Mouse (Mus musculus) hindbrain, embryonic 13.5 days (tissue): ENCODE data around the gene Psmg3. TPM values are rescaled to one million over a fixed set of nuclear protein-coding genes. Genes with fewer than 3 reads are reported as not detected.

ENCODE experiments used
- ATAC-seq: fragments of 200-750 bp; cut with Nextera tagmentation; 2 replicates; pipeline ENCODE4 v1.8.0; 2017; ENCODE audit warnings: moderate TSS enrichment; ENCODE audit not compliant: low FRiP score
- H3K27ac ChIP-seq: fragments of 300-500 bp; sonication (generic); 2 replicates; pipeline ENCODE4 v1.5.1; 2015; ENCODE audit warnings: inconsistent platforms, mild to moderate bottlenecking, moderate library complexity
- H3K27me3 ChIP-seq: fragments of 300-500 bp; sonication (generic); 2 replicates; pipeline ENCODE4 v1.6.1; 2015; ENCODE audit warnings: mild to moderate bottlenecking, inconsistent platforms
- H3K36me3 ChIP-seq: fragments of 300-500 bp; sonication (generic); 2 replicates; pipeline ENCODE4 v1.6.1; 2015; ENCODE audit warnings: mild to moderate bottlenecking, inconsistent platforms
- H3K4me1 ChIP-seq: fragments of 300-500 bp; sonication (generic); replicated peaks from 2 replicates; pipeline ENCODE4 v1.6.1; 2015; ENCODE audit warnings: inconsistent platforms
- H3K4me2 ChIP-seq: fragments of 300-500 bp; sonication (generic); 2 replicates; pipeline ENCODE4 v1.6.1; 2015; ENCODE audit warnings: inconsistent platforms, mild to moderate bottlenecking, moderate library complexity
- H3K4me3 ChIP-seq: fragments of 300-500 bp; sonication (generic); 2 replicates; pipeline ENCODE4 v1.5.1; 2015; ENCODE audit warnings: mild to moderate bottlenecking, inconsistent platforms
- H3K9ac ChIP-seq: fragments of 300-500 bp; sonication (generic); 2 replicates; pipeline ENCODE4 v1.6.1; 2015; ENCODE audit warnings: mild to moderate bottlenecking, inconsistent platforms
- H3K9me3 ChIP-seq: fragments of 300-500 bp; sonication (generic); 2 replicates; pipeline ENCODE4 v1.6.1; 2016; ENCODE audit warnings: inconsistent platforms
- WGBS: fragments of 180-500 bp; shearing (Covaris S2); methylation state at CpG from one replicate; pipeline ENCODE4 v1.1.7; 2015; 5-methylcytosine and 5-hydroxymethylcytosine counted together
- polyA plus RNA-seq: library from polyadenylated mRNA; unstranded; fragments of >200 nt; fragmentation: Nextera tagmentation; extraction: Ambion mirVana; gene quantifications from 2 replicates; pipeline ENCODE4 v1.2.1, GENCODE M21; 2015

Gene Psmg3
- polyA plus RNA-seq, 1 experiment from 2014 or later = 78.7 TPM

DNA sequence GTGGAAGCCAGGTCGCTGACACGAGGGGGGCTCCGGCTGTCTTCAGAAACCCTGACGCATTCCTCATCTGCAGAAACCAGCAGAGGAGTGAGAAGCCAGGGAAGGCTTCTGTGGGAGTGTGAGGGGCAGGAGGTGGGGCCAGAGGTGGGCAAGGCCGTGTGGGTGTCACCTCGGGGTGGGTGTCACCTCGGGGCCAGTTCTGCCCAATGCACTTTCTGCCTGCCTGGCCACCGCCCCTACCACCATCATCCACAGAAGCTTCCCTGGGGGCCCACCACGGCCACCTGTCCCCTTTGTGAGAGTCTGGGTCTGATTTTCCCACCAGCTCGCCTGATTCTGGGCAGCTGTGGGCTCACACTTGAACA, 13.6 kb downstream of the Psmg3 start:
- no peak overlapping the region for H3K4me3 ChIP-seq
- H3K27ac ChIP-seq = no peak overlapping the region
- peaks cover 47% of the 10 kb centered on the region for H3K27me3 ChIP-seq
- WGBS = 50% methylated on average over 10 of the region's 10 CpGs
- H3K9me3 ChIP-seq = no peaks in the 10 kb centered on the region
- no peak for ATAC-seq
- no peaks in the 10 kb centered on the region for H3K36me3 ChIP-seq
- 0 out of 2 replicates have a peak, but pooled peaks cover 4% of the 10 kb centered on the region for H3K4me1 ChIP-seq
- H3K4me2 ChIP-seq = no peak overlapping the region
- H3K9ac ChIP-seq = no peak overlapping the region

DNA sequence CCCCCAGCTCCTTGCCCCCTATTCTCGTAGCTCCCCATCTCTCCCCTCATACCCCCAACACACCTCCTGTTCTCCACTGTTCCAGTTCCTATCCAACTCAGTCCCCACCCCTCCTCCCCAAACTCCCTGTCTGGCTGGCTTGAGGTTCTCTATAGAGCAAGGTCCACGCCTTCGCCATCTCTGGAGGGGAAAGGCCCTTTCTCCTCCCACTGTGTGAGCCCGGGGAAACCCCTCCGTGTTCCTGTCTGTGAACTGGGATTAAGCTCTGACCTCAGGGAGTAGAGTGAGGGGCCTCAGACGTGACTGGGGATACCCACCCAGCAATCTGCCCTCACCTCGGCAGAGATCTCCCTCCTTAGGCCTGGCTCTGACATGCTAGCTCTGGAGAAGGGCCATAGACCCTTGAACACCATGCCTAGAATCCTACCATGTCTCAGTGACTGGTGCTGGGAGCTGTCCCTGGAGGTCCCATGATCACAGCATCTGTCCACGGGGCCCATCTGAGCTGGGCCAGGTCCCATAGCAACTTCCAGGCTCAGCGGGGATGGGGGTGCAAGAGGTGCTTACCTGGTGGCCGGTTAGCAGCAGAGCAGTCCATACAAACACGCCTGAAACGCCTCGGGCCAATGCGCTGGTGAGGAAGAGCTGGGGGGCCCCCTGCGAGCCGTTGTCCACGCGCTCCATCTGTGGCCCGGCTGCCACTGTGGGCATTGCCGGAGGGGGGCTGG, 14.1 kb downstream of the Psmg3 start:
- WGBS = 76% methylated on average over 20 of the region's 20 CpGs
- Histone ChIP-seq H3K4me1 (0 out of 2 replicates have a peak, but pooled peaks cover 4% of the 10 kb centered on the region), H3K9ac (no peak overlapping the region)

DNA sequence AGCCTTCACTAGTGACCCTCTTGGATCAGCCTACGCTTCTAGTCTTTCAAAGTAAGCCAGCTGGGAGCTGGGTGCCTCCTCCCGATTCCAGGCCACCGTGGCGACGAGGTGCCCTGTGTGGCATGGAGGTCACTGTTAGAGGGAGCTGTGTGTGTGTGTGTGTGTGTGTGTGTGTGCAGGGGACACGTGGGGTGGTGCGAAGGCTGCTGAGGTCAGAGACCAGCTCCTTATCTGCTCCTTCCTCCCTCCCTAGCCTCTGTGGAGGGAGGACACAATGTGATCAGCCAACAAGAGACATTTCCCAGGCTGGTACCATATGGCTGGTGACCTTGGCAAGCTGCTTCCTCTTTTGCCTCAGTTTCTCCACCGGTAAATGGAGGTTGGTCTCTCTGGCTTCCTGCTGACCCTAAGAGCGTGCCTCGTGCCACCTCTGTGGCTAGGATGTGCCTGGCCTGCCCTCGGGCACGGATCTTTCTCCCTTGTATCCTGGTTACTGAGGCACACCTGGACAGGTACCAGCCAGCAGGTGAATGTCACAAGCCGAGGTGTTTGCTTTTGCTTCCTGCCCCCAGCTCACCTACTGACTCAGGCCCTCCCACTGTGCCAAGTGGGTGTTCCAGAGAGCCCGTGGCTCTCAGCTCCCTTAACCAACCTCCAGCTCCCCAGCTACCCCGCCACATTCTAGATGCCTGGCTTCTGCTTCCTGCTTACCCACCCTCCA, 14.8 kb downstream of the Psmg3 start:
- Histone ChIP-seq H3K4me3 (no peak overlapping the region), H3K9me3 (no peaks in the 10 kb centered on the region), H3K4me2 (no peak overlapping the region), H3K9ac (no peak overlapping the region), H3K4me1 (0 out of 2 replicates have a peak, but pooled peaks cover 4% of the 10 kb centered on the region), H3K27ac (no peak overlapping the region), H3K36me3 (no peaks in the 10 kb centered on the region), H3K27me3 (peaks cover 51% of the 10 kb centered on the region)
- WGBS = 85% methylated on average over 15 of the region's 15 CpGs
- no peak for ATAC-seq

More for the DNA sequence above, 14.1 kb downstream of the Psmg3 start:
- Histone ChIP-seq H3K4me2 (no peak overlapping the region), H3K27me3 (peaks cover 51% of the 10 kb centered on the region), H3K27ac (no peak overlapping the region), H3K4me3 (no peak overlapping the region), H3K9me3 (no peaks in the 10 kb centered on the region), H3K36me3 (no peaks in the 10 kb centered on the region)
- ATAC-seq = no peak

DNA sequence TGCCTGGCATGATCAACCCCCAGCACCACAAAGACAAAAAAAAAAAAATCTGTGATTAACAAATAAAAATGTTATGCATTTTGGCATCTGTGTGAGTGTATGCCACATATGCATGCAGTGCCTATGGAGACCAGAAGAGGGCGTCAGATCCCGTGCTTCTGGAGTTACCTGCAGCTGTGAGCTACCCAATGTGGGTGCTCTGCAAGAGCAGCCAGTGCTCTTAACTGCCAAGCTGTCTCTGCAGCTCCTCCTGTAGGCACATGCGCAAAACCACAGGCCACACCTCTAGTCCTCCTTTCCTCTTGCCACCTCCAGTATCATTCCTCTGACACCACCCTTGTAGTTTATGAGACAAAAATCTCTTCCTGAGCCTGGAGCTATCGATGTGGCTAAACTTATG, 17.3 kb downstream of the Psmg3 start:
- no peak overlapping the region for H3K4me2 ChIP-seq
- H3K4me3 ChIP-seq = no peak overlapping the region
- WGBS = 46% methylated on average over 4 of the region's 4 CpGs
- H3K27me3 ChIP-seq = peaks cover 40% of the 10 kb centered on the region
- ATAC-seq = no peak
- H3K36me3 ChIP-seq = no peaks in the 10 kb centered on the region
- no peak overlapping the region for H3K9ac ChIP-seq
- peaks cover 4% of the 10 kb centered on the region; the same call in 1 of the 2 replicates for H3K4me1 ChIP-seq
- no peak overlapping the region for H3K27ac ChIP-seq
- no peaks in the 10 kb centered on the region for H3K9me3 ChIP-seq

DNA sequence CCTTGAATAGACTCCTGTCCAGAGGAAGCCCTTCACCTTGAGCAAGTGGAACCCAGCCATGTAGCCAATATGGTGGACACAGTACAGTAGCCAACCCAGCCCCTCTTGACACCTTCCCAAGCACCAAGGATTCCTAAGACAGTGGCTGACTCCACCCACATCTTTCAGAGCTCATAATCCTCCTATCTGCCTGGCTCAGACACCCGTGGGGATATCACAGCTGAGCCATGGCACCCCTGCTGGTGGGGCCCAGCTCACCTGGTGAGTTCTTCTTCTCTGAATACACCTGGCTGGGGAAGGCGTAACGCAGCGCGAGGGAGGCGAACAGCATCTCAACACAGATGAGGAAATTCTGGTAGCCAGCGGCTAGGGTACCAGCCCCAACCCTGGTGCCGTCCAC, 20.8 kb downstream of the Psmg3 start:
- H3K4me2 ChIP-seq = no peak overlapping the region
- H3K9me3 ChIP-seq = no peaks in the 10 kb centered on the region
- H3K4me3 ChIP-seq = no peak overlapping the region
- H3K36me3 ChIP-seq = peaks cover 10% of the 10 kb centered on the region
- no peak overlapping the region for H3K9ac ChIP-seq
- H3K4me1 ChIP-seq = peaks cover 9% of the 10 kb centered on the region
- H3K27ac ChIP-seq = no peak overlapping the region
- WGBS = 87% methylated on average over 8 of the region's 8 CpGs
- ATAC-seq = no peak
- H3K27me3 ChIP-seq = peaks cover 19% of the 10 kb centered on the region

DNA sequence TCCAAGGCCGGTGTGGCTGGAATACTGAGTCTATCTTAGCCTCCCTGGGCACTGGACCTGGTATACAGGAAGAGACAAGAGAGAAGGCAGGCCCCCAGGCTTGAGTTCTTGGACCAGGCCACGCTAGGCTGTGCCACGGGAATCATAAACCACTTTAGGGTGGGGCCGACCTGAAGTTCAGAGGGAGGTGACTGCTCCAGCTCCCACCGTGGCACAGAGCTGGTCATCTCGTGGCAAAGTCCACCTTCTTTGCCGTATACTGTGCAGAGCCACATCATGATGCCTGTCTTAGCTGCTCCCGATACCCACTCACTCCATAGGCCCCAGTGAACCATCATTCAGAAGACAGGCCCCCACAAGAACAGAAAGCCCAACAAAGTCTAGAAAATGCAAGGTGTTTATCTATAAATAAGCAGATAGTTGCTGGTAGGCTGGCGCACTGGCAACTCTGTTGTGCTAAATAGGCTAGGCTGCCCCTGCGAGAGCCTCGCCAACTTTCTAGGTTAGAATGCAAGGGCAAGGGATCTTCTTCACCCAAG, 22.0 kb downstream of the Psmg3 start:
- 89% methylated on average over 11 of the region's 11 CpGs for WGBS
- H3K27ac ChIP-seq = no peak overlapping the region
- peaks cover 27% of the 10 kb centered on the region for H3K27me3 ChIP-seq
- peaks cover 23% of the 10 kb centered on the region for H3K36me3 ChIP-seq
- no peak overlapping the region for H3K9ac ChIP-seq
- no peak overlapping the region for H3K4me3 ChIP-seq
- no peaks in the 10 kb centered on the region for H3K9me3 ChIP-seq
- no peak overlapping the region for H3K4me2 ChIP-seq
- ATAC-seq = no peak
- H3K4me1 ChIP-seq = peaks cover 10% of the 10 kb centered on the region

DNA sequence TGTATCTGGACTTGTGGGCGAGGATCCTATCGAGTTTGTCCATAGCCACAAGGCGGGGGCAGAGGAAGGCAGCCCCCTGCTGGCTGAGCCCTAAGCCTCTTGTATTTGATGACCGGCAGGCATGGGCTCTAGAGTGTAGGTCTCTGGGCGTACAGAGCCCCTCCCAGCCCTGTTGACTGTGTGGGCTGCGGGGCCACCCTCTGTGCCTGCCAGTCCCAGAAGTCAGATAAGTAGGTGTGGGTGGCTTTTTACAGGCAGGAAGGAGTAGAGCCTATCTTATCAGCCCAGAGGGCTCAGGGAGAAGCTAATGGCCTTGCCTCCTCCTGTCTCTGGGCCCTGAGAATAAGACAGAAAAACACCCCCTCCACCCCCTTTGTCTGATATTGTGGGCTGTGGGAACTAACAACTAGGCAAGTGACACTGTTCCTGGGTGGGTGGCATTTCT, 22.6 kb downstream of the Psmg3 start:
- Histone ChIP-seq H3K4me3 (no peak overlapping the region), H3K27ac (no peak overlapping the region), H3K4me1 (peaks cover 15% of the 10 kb centered on the region), H3K27me3 (peaks cover 29% of the 10 kb centered on the region), H3K9me3 (no peaks in the 10 kb centered on the region), H3K4me2 (no peak overlapping the region), H3K9ac (no peak overlapping the region), H3K36me3 (peaks cover 25% of the 10 kb centered on the region)
- ATAC-seq = no peak
- WGBS = 13% methylated on average over 6 of the region's 6 CpGs

DNA sequence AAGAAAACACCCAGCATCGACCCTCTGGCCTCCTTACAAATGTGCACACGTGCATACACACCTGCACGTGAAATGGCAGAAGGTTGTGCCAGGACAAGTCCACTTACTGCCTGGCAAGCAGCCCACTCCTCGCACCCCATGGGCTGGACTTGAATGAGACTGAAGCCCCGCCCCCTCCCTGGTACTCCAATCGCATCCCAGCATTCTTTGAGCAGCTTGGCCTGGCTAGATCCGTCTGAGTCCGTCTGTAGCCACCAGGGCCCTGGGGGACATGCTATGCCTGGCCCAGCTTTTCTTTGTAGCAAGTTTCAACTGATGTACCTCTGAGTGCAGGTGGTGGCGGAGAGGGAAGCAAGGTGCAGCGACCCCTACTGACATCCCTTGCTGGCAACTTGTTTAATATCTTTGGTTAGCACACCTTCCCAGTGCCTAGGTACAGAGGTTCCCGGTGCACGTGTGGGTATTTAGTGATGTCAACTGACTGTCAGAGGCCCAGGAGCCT, 23.0 kb downstream of the Psmg3 start:
- Histone ChIP-seq H3K4me2 (no peak overlapping the region), H3K9me3 (no peaks in the 10 kb centered on the region), H3K4me1 (peaks cover 20% of the 10 kb centered on the region), H3K9ac (no peak overlapping the region), H3K27me3 (peaks cover 29% of the 10 kb centered on the region), H3K4me3 (no peak overlapping the region), H3K36me3 (peaks cover 25% of the 10 kb centered on the region), H3K27ac (no peak overlapping the region)
- no peak; the same call in 1 of the 2 replicates for ATAC-seq
- WGBS = 9% methylated on average over 12 of the region's 12 CpGs

DNA sequence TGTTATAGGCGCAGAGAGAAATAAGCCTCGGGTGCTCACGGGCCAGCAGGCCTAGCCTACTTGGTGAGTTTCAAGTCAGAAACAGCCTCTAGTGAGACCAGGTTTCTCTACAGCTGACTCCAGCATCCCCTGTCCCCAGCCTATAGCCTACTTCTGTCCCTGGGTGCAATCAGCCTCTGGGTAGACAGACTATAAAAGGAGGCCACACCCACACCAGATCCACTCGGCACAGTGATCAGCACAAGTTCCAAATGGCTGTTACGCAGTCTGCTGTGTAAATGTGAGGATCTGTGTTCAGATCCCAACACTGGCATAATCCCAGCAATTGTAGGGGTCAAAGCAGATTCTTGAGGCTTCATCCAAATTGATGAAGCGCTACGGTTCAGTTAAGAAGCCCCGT, 23.5 kb downstream of the Psmg3 start:
- no peak for ATAC-seq
- Histone ChIP-seq H3K4me2 (no peak overlapping the region), H3K27ac (no peak overlapping the region), H3K36me3 (peaks cover 25% of the 10 kb centered on the region), H3K9ac (no peak overlapping the region), H3K27me3 (peaks cover 29% of the 10 kb centered on the region), H3K4me3 (no peak overlapping the region), H3K4me1 (peaks cover 25% of the 10 kb centered on the region), H3K9me3 (no peaks in the 10 kb centered on the region)
- WGBS = 80% methylated on average over 8 of the region's 8 CpGs

DNA sequence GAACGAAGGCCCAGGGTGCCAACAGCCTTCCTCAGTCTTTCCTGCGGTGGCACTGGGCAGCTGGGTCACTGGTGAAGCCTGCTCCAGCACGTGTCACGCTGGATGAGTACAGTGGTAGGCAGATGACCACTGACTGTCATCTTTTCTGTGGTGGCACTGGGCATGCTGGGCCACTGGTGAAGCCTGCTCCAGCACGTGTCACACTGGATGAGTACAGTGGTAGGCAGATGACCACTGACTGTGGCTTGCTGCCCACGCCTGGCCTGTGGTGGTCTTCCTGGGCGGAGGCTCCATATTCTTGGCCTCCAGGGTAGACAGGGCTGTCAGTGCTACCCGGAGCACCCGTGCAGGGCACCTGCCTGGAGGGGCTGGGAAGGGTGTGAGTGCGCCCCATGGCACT, 24.8 kb downstream of the Psmg3 start:
- Histone ChIP-seq H3K36me3 (peaks cover 25% of the 10 kb centered on the region), H3K4me2 (no peak overlapping the region), H3K9me3 (no peaks in the 10 kb centered on the region), H3K27ac (no peak overlapping the region), H3K9ac (no peak overlapping the region), H3K4me1 (peaks cover 38% of the 10 kb centered on the region), H3K27me3 (peaks cover 24% of the 10 kb centered on the region; the same call in 1 of the 2 replicates), H3K4me3 (no peak overlapping the region)
- ATAC-seq = no peak
- WGBS = 95% methylated on average over 10 of the region's 10 CpGs

DNA sequence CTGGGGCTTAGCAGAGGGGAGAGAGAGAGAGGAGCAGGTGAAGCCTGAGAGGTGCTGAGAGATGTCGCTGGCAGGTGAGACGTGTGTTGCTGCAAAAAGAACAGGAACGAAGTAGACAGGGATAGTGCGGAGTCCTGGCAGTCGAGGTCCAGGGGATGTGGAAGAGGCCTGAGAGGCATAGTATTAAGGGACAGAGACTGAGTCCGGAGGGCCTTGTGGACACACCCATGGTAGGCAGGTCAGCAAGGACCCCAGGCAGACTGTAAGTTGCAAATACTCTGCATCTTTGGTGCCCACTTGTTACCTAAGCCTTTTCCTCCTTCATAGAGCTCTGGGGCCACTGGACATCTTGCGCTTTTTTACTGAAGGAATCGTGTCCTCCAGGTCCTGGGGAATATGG, 25.5 kb downstream of the Psmg3 start:
- no peak overlapping the region for H3K27ac ChIP-seq
- peaks cover 24% of the 10 kb centered on the region; the same call in 1 of the 2 replicates for H3K27me3 ChIP-seq
- no peak overlapping the region for H3K9ac ChIP-seq
- peaks cover 44% of the 10 kb centered on the region for H3K4me1 ChIP-seq
- ATAC-seq = no peak
- H3K4me2 ChIP-seq = no peak overlapping the region
- WGBS = 97% methylated on average over 8 of the region's 8 CpGs
- no peaks in the 10 kb centered on the region for H3K9me3 ChIP-seq
- H3K36me3 ChIP-seq = peaks cover 25% of the 10 kb centered on the region
- H3K4me3 ChIP-seq = no peak overlapping the region

DNA sequence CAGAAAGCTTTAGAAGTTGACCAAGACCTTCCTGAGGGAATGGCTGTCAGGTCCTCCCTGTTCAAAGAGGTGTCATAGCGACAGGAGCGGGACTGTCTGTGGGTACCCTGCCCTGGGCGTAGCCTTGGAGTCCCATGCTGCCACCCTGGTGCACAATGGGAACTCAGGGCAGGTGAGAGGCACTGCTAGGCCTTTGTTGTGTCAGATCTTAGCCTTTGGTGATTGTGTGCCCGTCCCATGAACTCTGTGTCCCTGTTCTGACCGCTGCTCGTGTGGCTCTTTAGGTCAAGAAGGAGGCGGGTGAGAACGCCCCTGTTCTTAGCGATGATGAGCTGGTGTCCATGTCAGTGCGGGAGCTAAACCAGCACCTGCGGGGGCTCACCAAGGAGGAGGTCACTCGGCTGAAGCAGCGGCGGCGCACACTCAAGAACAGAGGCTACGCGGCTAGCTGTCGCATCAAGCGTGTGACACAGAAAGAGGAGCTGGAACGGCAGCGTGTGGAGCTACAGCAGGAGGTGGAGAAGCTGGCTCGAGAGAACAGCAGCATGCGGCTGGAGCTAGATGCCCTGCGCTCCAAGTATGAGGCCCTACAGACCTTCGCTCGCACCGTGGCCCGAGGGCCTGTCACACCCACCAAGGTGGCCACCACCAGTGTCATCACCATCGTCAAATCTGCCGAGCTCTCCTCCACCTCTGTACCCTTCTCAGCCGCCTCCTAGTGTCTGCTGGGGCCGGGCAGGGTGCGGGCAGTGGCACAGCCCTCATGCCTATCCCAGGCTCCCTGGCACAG, 26.7 kb downstream of the Psmg3 start:
- Histone ChIP-seq H3K9me3 (no peaks in the 10 kb centered on the region), H3K9ac (peak overlapping the region; percentile 3; the same call in 1 of the 2 replicates), H3K4me1 (peaks cover 57% of the 10 kb centered on the region), H3K36me3 (peaks cover 25% of the 10 kb centered on the region), H3K4me2 (no peak overlapping the region), H3K27ac (no peak overlapping the region), H3K27me3 (peaks cover 31% of the 10 kb centered on the region), H3K4me3 (no peak overlapping the region)
- WGBS = 89% methylated on average over 33 of the region's 33 CpGs
- no peak for ATAC-seq
